Mouse (Mus musculus) central nervous system, embryonic 18 days (tissue): ENCODE results near the gene Clca1. TPM values are rescaled to one million over a fixed set of nuclear protein-coding genes. Genes with fewer than 3 reads are reported as not detected.

Source experiments
- polyA plus RNA-seq: library from polyadenylated mRNA; depleted of rRNA; stranded (reverse); fragments of >200 nt; gene quantifications from 2 replicates; pipeline ENCODE4 v1.2.3, GENCODE M21; 2012; rRNA removed

Clca1 gene
- 0.01 and 0.04 TPM in 2 replicates for polyA plus RNA-seq

GRCm38 (mm10) chr3:145032676-145033075 is at the start of gene Clca1:
TSS of gene Clca1 (minus strand) at chr3:145032776.

GRCm38 (mm10) chr3:144974945-144975344 is 57.6 kb downstream of the Clca1 start, which contains the start of gene Clca4a:
TSS of gene Clca4a (minus strand) at chr3:144975045.

Other genes with a start within 250 kb of the Clca1 start
- gene Clca3a2, start 213.3 kb downstream of the Clca1 start, polyA plus RNA-seq, result 0.40 and 0.53 TPM in 2 replicates
- gene Clca3b, start 183.4 kb downstream of the Clca1 start, polyA plus RNA-seq, result not detected in 2 replicates
- 0.07 TPM in 1 of 2 replicates, not detected in the other for gene Clca4b, start 100.2 kb downstream of the Clca1 start, polyA plus RNA-seq
- gene Clca4a, start 57.7 kb downstream of the Clca1 start, polyA plus RNA-seq, result 0.03 TPM in 1 of 2 replicates, not detected in the other
- gene Clca2, start 66.7 kb upstream of the Clca1 start, polyA plus RNA-seq, result 0.03 and 0.05 TPM in 2 replicates
- gene Odf2l, start 85.8 kb upstream of the Clca1 start, polyA plus RNA-seq, result 16.8 and 21.8 TPM in 2 replicates